Mouse (Mus musculus) heart, embryonic 14.5 days (tissue): Measurements from ENCODE around the gene Negr1. TPM values are rescaled to one million over a fixed set of nuclear protein-coding genes. Genes with fewer than 3 reads are reported as not detected.
"Not testable (repeated sequence)": the region's sequence is repeated elsewhere in the genome, so short reads cannot be mapped to it uniquely, and the experiment has no call there.

Source experiments
- ATAC-seq: fragments of 200-750 bp; cut with Nextera tagmentation; 2 replicates; pipeline ENCODE4 v1.8.0; 2017; ENCODE audit warnings: low read depth, moderate TSS enrichment; ENCODE audit not compliant: insufficient number of reproducible peaks, insufficient read depth, low FRiP score
- H3K27ac ChIP-seq, 2 experiments: fragments of 200-500 bp in 1 of 2; fragments of 300-500 bp in 1 of 2; sonication (generic) in 1 of 2; replicated peaks in 1 of 2; 2 replicates each; pipeline ENCODE4 v1.5.1; 2012 to 2014; ENCODE audit warnings: low read depth in 2 of 2, low read length in 2 of 2, control low read depth in 1 of 2, mild to moderate bottlenecking in 1 of 2, mixed read lengths in 1 of 2; ENCODE audit not compliant: control insufficient read depth in 1 of 2, insufficient read depth in 1 of 2
- H3K27me3 ChIP-seq: fragments of 300-500 bp; sonication (generic); 2 replicates; pipeline ENCODE4 v1.6.1; 2014; ENCODE audit warnings: mild to moderate bottlenecking, low read length, control low read depth; ENCODE audit not compliant: control insufficient read depth, insufficient read depth
- H3K36me3 ChIP-seq: fragments of 300-500 bp; sonication (generic); 2 replicates; pipeline ENCODE4 v1.6.1; 2014; ENCODE audit warnings: mild to moderate bottlenecking, control low read depth, low read length, mixed read lengths; ENCODE audit not compliant: control insufficient read depth, insufficient read depth
- H3K4me1 ChIP-seq, 2 experiments: fragments of 200-500 bp in 1 of 2; fragments of 300-500 bp in 1 of 2; sonication (generic) in 1 of 2; 2 replicates each; pipeline ENCODE4 v1.6.1; 2012 to 2014; ENCODE audit warnings: low read length in 2 of 2, control low read depth in 1 of 2, mixed read lengths in 1 of 2; ENCODE audit not compliant: control insufficient read depth in 2 of 2, insufficient read depth in 2 of 2
- H3K4me2 ChIP-seq: fragments of 300-500 bp; sonication (generic); 2 replicates; pipeline ENCODE4 v1.6.1; 2014; ENCODE audit warnings: mild to moderate bottlenecking, low read length
- H3K4me3 ChIP-seq, 2 experiments: fragments of 200-500 bp in 1 of 2; fragments of 300-500 bp in 1 of 2; sonication (generic) in 1 of 2; 2 replicates each; pipeline ENCODE4 v1.5.1; 2012 to 2014; ENCODE audit warnings: low read length in 2 of 2, mild to moderate bottlenecking in 2 of 2, control low read depth in 1 of 2, low read depth in 1 of 2, moderate library complexity in 1 of 2; ENCODE audit not compliant: control insufficient read depth in 1 of 2, insufficient read depth in 1 of 2
- H3K9ac ChIP-seq: fragments of 300-500 bp; sonication (generic); 2 replicates; pipeline ENCODE4 v1.6.1; 2014; ENCODE audit warnings: mild to moderate bottlenecking, low read length
- H3K9me3 ChIP-seq: fragments of 300-500 bp; sonication (generic); 2 replicates; pipeline ENCODE4 v1.6.1; 2016; ENCODE audit warnings: low read length, control low read depth; ENCODE audit not compliant: control insufficient read depth
- WGBS: fragments of 180-500 bp; shearing (Covaris S2); extraction: QIAGEN DNeasy Blood & Tissue Kit; methylation state at CpG from one replicate; pipeline ENCODE4 v1.1.7; 2014; 5-methylcytosine and 5-hydroxymethylcytosine counted together
- polyA plus RNA-seq: library from polyadenylated mRNA; unstranded; fragments of >200 nt; fragmentation: Nextera tagmentation; extraction: Ambion mirVana; gene quantifications from 2 replicates; pipeline ENCODE4 v1.2.1, GENCODE M21; 2014

The Negr1 gene
- polyA plus RNA-seq, 1 experiment from 2014 or later: 2.4 TPM

DNA sequence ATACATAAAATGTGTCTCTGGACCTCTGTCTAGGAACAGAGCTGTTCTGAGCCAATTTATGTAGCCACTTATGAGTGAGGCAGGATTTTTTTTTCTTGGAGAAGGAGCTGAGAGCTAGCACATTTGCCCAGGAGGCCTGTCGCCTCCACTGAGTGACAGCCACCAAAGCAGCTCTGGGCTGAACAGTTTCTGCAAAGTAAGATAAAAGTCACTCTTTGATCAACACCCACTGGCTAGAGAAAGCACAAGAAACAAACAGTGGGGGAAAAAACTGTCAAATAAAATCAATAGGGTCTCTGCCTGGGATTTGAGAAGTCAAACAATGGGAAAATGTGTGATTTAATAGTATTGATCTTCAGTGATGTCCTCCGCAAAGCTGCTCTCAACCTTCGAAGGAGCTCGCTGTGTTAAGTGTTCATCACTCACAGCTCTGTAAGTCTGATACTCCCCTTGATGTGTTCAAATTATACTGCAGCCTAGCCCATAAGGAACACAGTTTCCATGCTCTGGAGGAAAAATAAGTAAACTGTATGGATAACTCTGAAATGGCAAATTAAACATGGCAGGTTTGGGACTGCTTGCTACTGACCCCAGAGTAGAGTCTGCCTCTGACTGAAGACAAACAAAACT, 470.0 kb downstream of the Negr1 start:
- H3K9ac ChIP-seq: no peak overlapping the region
- no peaks in the 10 kb centered on the region for H3K9me3 ChIP-seq
- peaks cover 0 to 6% of the 10 kb centered on the region in 2 experiments; a peak in 1 of 4 replicates for H3K4me1 ChIP-seq
- ATAC-seq: no peak
- no peaks in the 10 kb centered on the region for H3K27me3 ChIP-seq
- no peak overlapping the region for H3K4me2 ChIP-seq
- 58% methylated on average over 4 of the region's 4 CpGs for WGBS
- no peaks in the 10 kb centered on the region for H3K36me3 ChIP-seq
- H3K4me3 ChIP-seq: no peak overlapping the region
- H3K27ac ChIP-seq: no peak overlapping the region

DNA sequence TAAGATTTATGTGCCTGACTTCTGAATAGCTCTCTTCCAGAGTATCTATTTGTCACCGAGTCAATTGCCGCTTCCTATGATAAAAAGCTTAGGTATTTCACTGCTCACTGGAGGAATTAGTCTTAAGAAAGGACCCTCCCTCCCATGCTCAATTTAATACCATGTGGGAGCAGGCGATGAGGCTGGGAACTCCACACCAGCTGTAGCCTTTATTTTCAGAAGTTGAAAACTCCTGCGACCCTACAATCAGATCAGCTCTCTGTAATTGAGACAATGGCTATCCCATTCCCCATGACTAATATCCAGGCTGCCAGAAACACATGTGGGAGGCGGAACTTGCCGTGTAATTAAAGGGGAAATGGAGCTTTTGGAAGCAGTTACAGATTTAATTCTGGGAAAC, 474.4 kb downstream of the Negr1 start:
- H3K27ac ChIP-seq: no peak overlapping the region
- no peak overlapping the region for H3K4me3 ChIP-seq
- no peak for ATAC-seq
- H3K4me1 ChIP-seq: peaks cover 0 to 6% of the 10 kb centered on the region in 2 experiments; a peak in 1 of 4 replicates
- H3K9me3 ChIP-seq: no peaks in the 10 kb centered on the region
- 71% methylated on average over 6 of the region's 6 CpGs for WGBS
- H3K4me2 ChIP-seq: no peak overlapping the region
- H3K9ac ChIP-seq: no peak overlapping the region
- H3K36me3 ChIP-seq: no peaks in the 10 kb centered on the region
- no peaks in the 10 kb centered on the region for H3K27me3 ChIP-seq

DNA sequence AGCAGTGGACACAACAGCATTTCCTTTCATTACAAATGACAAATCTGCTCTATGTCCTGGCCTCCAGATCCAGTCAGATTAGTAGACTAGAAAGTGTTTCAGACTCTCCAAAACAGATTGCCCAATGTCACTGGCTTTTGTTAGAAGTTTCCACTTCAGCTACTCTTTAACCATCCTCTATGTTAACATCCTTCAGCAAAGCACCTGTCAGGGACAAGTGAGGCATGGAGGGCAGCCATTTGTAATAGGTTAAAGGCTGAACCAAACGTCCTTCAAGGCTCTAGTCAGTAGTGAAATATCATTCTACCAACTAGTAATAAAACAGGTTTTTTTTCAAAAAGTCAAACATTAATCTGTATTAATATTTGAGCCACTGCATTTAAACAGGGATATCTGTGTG, 475.0 kb downstream of the Negr1 start:
- no peak overlapping the region for H3K27ac ChIP-seq
- WGBS: 73% methylated on average over 1 of the region's 1 CpGs
- H3K4me1 ChIP-seq: peaks cover 0 to 6% of the 10 kb centered on the region in 2 experiments; a peak in 1 of 4 replicates
- no peak overlapping the region for H3K4me3 ChIP-seq
- no peak for ATAC-seq
- H3K4me2 ChIP-seq: no peak overlapping the region
- H3K9ac ChIP-seq: no peak overlapping the region
- no peaks in the 10 kb centered on the region for H3K36me3 ChIP-seq
- no peaks in the 10 kb centered on the region for H3K9me3 ChIP-seq
- H3K27me3 ChIP-seq: no peaks in the 10 kb centered on the region

DNA sequence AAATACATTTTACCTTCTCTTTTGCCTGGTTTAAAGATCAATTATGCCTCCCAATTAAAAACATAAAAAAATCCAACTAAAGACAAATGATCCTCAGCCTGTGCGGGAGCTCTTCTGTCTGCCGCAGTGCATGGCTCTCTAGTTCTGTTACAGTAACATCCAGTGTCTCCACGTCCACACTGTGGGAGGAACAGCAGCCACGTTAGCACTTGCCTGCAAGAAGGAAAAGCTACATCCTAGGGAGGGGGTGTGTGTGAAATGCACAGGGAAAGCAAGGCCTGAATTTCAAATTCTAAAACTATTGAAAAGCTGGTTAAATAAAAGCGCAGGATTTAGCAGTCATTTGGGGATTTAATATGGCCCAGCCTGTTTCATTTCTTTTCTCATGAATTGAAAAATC, 479.0 kb downstream of the Negr1 start:
- Histone ChIP-seq H3K9ac (no peak overlapping the region), H3K9me3 (no peaks in the 10 kb centered on the region), H3K27ac (no peak overlapping the region), H3K4me2 (no peak overlapping the region), H3K4me1 (peaks cover 0 to 2% of the 10 kb centered on the region in 2 experiments; a peak in 2 of 4 replicates), H3K36me3 (no peaks in the 10 kb centered on the region), H3K4me3 (no peak overlapping the region), H3K27me3 (no peaks in the 10 kb centered on the region)
- no peak for ATAC-seq
- 62% methylated on average over 5 of the region's 5 CpGs for WGBS

DNA sequence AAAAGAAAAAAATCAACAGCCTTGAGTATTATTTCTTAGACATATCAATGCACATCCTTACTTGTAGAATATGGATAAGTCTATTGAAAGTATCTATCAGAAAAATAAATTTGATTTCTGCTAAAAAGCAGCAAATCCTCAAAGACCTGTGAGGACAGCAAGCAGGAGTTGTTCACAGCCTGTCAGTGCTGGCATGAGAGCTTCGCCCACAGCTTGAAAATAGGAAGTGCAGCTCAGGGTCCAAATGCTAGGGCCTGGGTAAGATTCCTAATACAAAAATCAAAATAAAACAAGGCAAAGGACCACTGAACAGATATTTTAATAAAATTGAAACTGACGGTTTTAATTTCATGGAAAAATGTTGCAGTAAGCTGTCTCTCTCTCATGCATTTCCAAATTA, 483.0 kb downstream of the Negr1 start:
- Histone ChIP-seq H3K9ac (no peak overlapping the region), H3K9me3 (no peaks in the 10 kb centered on the region), H3K4me1 (peaks cover 0 to 2% of the 10 kb centered on the region in 2 experiments; a peak in 2 of 4 replicates), H3K27me3 (no peaks in the 10 kb centered on the region), H3K4me3 (no peak overlapping the region), H3K4me2 (no peak overlapping the region), H3K36me3 (no peaks in the 10 kb centered on the region), H3K27ac (no peak overlapping the region)
- no peak for ATAC-seq
- WGBS: 79% methylated on average over 2 of the region's 2 CpGs

DNA sequence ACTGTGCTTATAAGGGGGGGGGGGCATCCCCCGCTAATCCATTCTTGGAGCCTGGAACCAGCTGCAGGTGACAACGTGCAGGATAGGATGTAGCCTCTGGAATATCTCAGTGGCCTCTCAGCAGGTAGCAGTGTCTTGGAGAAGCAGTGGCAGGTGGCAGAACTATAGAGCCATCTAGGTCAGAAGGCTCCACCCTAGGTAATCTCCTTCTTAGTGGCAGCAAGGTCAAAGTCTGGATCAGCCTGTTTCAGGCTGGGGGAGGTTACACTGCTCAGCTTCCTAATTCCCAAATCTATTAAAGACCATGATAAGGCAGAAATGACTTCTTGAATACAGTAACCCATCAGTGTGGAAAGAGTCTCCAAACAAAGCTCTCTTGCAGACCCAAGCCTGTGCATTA, 502.8 kb downstream of the Negr1 start:
- not testable (repeated sequence) for H3K4me1 ChIP-seq, H3K27me3 ChIP-seq, ATAC-seq, H3K4me3 ChIP-seq, H3K9ac ChIP-seq, H3K9me3 ChIP-seq, H3K36me3 ChIP-seq, H3K4me2 ChIP-seq, H3K27ac ChIP-seq
- WGBS: 41% methylated on average over 2 of the region's 2 CpGs

DNA sequence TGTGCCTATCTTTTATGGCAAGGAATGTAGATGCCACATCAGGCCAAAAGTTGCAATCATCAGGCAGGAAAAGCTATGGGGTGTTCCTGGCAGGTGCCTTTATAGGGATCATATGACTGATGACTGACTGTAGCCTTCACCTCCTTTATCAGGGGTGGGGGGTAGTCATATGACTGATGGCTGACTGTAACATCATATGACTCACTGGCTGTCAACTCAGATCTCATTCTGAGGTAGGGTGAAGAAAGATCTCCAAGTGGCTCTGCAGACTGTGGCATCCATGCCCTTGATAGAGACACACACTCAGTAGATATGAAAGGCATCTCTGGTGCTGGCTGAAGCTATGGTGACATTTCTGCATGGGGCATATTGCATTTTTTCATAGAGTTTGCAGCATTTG, 504.7 kb downstream of the Negr1 start:
- H3K27ac ChIP-seq: peak overlapping the region; percentile 33 to 47; a peak in 1 of 4 replicates
- ATAC-seq: peak; percentile 76; the same call in 1 of the 2 replicates
- no peak overlapping the region for H3K4me2 ChIP-seq
- H3K9me3 ChIP-seq: no peaks in the 10 kb centered on the region
- no peak overlapping the region for H3K4me3 ChIP-seq
- H3K9ac ChIP-seq: no peak overlapping the region
- peaks cover 0 to 3% of the 10 kb centered on the region in 2 experiments; a peak in 2 of 4 replicates for H3K4me1 ChIP-seq
- H3K36me3 ChIP-seq: no peaks in the 10 kb centered on the region
- no peaks in the 10 kb centered on the region for H3K27me3 ChIP-seq
